Mouse (Mus musculus): ENCODE results near the gene Fgd5. TPM values are rescaled to one million over a fixed set of nuclear protein-coding genes. Genes with fewer than 3 reads are reported as not detected.

Fgd5 gene
- polyA plus RNA-seq, 1 experiment from 2014 or later, result 5.2 TPM

Other genes with a start within 250 kb of the Fgd5 start
- gene Grip2, start 151.6 kb upstream of the Fgd5 start, polyA plus RNA-seq (2015; fragmentation: Nextera tagmentation; extraction: Ambion mirVana), result 2.2 and 3.1 TPM in 2 replicates
- gene Ccdc174, start 100.8 kb upstream of the Fgd5 start, polyA plus RNA-seq (2015; fragmentation: Nextera tagmentation; extraction: Ambion mirVana), result 48.7 and 60.7 TPM in 2 replicates
- 0.62 and 1.4 TPM in 2 replicates for gene 4930590J08Rik, start 76.1 kb upstream of the Fgd5 start, polyA plus RNA-seq (2015; fragmentation: Nextera tagmentation; extraction: Ambion mirVana)
- gene Nr2c2, start 112.5 kb downstream of the Fgd5 start, polyA plus RNA-seq (2015; fragmentation: Nextera tagmentation; extraction: Ambion mirVana), result 21.7 and 24.9 TPM in 2 replicates
- 65.7 and 73.5 TPM in 2 replicates for gene Mrps25, start 205.2 kb downstream of the Fgd5 start, polyA plus RNA-seq (2015; fragmentation: Nextera tagmentation; extraction: Ambion mirVana)
- 35.6 and 37.7 TPM in 2 replicates for gene Rbsn, start 236.0 kb downstream of the Fgd5 start, polyA plus RNA-seq (2015; fragmentation: Nextera tagmentation; extraction: Ambion mirVana)